Mouse (Mus musculus): ENCODE measurements around the gene Phb2.

- TF ChIP-seq CTCF (IDR thresholded peaks at IDR 0.05; ENCODE audit: borderline replicate concordance, insufficient read depth, low read depth, low read length): no peak
- TF ChIP-seq POLR2A (IDR thresholded peaks at IDR 0.05; ENCODE audit: borderline replicate concordance, insufficient read depth, low read length): no peak
Measured at GRCm38 (mm10) chr6:124717968-124718367, 5.8 kb downstream of the Phb2 start.

All from cerebellum, adult 2 months (tissue).